Mouse (Mus musculus) lung, postnatal 0 days (tissue): ENCODE results near the gene Prr9. TPM values are rescaled to one million over a fixed set of nuclear protein-coding genes. Genes with fewer than 3 reads are reported as not detected.

Source experiments
- ATAC-seq: fragments of 200-750 bp; cut with Nextera tagmentation; 2 replicates; pipeline ENCODE4 v1.8.0; 2017; ENCODE audit warnings: moderate library complexity
- DNase-seq: peaks from one replicate; pipeline ENCODE4 v3.0.0-alpha.2; 2016; ENCODE audit warnings: low spot score
- H3K27ac ChIP-seq: fragments of 300-500 bp; sonication (generic); 2 replicates; pipeline ENCODE4 v1.5.1; 2014; ENCODE audit warnings: antibody characterized with exemption, mild to moderate bottlenecking, low read length, mixed read lengths
- H3K27me3 ChIP-seq: fragments of 300-500 bp; sonication (generic); replicated peaks from 2 replicates; pipeline ENCODE4 v1.6.1; 2014; ENCODE audit warnings: low read length, mixed read lengths; ENCODE audit not compliant: insufficient read depth
- H3K36me3 ChIP-seq: fragments of 300-500 bp; sonication (generic); 2 replicates; pipeline ENCODE4 v1.6.1; 2014; ENCODE audit warnings: low read length, mixed read lengths; ENCODE audit not compliant: insufficient read depth
- H3K4me1 ChIP-seq: fragments of 300-500 bp; sonication (generic); 2 replicates; pipeline ENCODE4 v1.6.1; 2014; ENCODE audit warnings: antibody characterized with exemption, low read depth, low read length, mixed read lengths; ENCODE audit not compliant: insufficient read depth
- H3K4me2 ChIP-seq: fragments of 300-500 bp; sonication (generic); replicated peaks from 2 replicates; pipeline ENCODE4 v1.6.1; 2014; ENCODE audit warnings: low read depth, mild to moderate bottlenecking, low read length, moderate library complexity, mixed read lengths
- H3K4me3 ChIP-seq: fragments of 300-500 bp; sonication (generic); 2 replicates; pipeline ENCODE4 v1.5.1; 2014; ENCODE audit warnings: low read depth, low read length
- H3K9ac ChIP-seq: fragments of 300-500 bp; sonication (generic); replicated peaks from 2 replicates; pipeline ENCODE4 v1.6.1; 2014; ENCODE audit warnings: low read depth, mild to moderate bottlenecking
- H3K9me3 ChIP-seq: fragments of 300-500 bp; sonication (generic); 2 replicates; pipeline ENCODE4 v1.6.1; 2016; ENCODE audit warnings: low read length, mixed read lengths
- CTCF ChIP-seq: IDR thresholded peaks from 2 replicates; pipeline ENCODE4 v1.5.1; 2016; ENCODE audit warnings: antibody characterized with exemption, mild to moderate bottlenecking
- EP300 ChIP-seq: IDR thresholded peaks from 2 replicates; pipeline ENCODE4 v1.6.1; 2016; ENCODE audit warnings: antibody characterized with exemption, mild to moderate bottlenecking, control low read depth
- WGBS: fragments of 180-500 bp; shearing (Covaris S2); extraction: QIAGEN DNeasy Blood & Tissue Kit; methylation state at CpG from one replicate; pipeline ENCODE4 v1.1.7; 2014; 5-methylcytosine and 5-hydroxymethylcytosine counted together
- polyA plus RNA-seq: library from polyadenylated mRNA; unstranded; fragments of >200 nt; fragmentation: Nextera tagmentation; extraction: Ambion mirVana; gene quantifications from 2 replicates; pipeline ENCODE4 v1.2.1, GENCODE M21; 2015

The Prr9 gene
- polyA plus RNA-seq = not detected in 2 replicates

- WGBS = 73% methylated on average over 5 of the region's 5 CpGs
- no peak for DNase-seq
- H3K27me3 ChIP-seq = no peaks in the 10 kb centered on the region
- ATAC-seq = no peak
- no peaks in the 10 kb centered on the region for H3K36me3 ChIP-seq
- no peak within 1 kb of the TSS for H3K9ac ChIP-seq
- TF ChIP-seq EP300 = no peak
- TF ChIP-seq CTCF = no peak
- no peak within 1 kb of the TSS for H3K4me3 ChIP-seq
- H3K4me1 ChIP-seq = no peaks in the 10 kb centered on the region
- no peaks in the 10 kb centered on the region for H3K9me3 ChIP-seq
- H3K27ac ChIP-seq = no peak within 1 kb of the TSS
- H3K4me2 ChIP-seq = no peak within 1 kb of the TSS
Observed at GRCm38 (mm10) chr3:92123847-92124246, at the start of gene Prr9. TSS of gene Prr9 (minus strand) at chr3:92123947.

- no peaks in the 10 kb centered on the region for H3K27me3 ChIP-seq
- no peak overlapping the region for H3K4me2 ChIP-seq
- H3K36me3 ChIP-seq = no peaks in the 10 kb centered on the region
- no peak overlapping the region for H3K27ac ChIP-seq
- H3K4me1 ChIP-seq = no peaks in the 10 kb centered on the region
- no peak overlapping the region for H3K9ac ChIP-seq
- TF ChIP-seq CTCF = no peak
- TF ChIP-seq EP300 = no peak
- 69% methylated on average over 3 of the region's 3 CpGs for WGBS
- DNase-seq (no peak), ATAC-seq (no peak)
- H3K9me3 ChIP-seq = no peaks in the 10 kb centered on the region
- H3K4me3 ChIP-seq = no peak overlapping the region
Observed at GRCm38 (mm10) chr3:92169847-92170246, 46.1 kb upstream of the Prr9 start.

DNA sequence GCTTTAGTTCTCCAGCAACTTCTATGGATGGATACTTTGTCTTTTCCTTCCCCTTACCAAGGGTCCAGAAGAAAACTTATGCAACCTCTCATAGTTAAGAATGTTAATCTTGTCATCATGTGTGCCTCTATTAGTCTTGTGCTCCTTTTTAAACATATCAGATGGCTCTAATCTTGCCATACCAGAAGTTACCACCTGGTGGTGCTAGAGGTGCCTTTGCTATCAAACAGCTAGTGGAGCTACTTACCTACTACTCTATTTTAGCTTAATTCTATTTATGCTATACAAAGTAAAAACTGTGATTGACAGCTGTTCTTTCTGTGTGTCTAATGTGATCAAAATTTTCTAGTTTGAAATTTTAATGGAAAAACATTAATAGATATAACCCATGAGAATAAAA, 29.6 kb upstream of the Prr9 start:
- DNase-seq = peak; percentile 60
- no peaks in the 10 kb centered on the region for H3K36me3 ChIP-seq

DNA sequence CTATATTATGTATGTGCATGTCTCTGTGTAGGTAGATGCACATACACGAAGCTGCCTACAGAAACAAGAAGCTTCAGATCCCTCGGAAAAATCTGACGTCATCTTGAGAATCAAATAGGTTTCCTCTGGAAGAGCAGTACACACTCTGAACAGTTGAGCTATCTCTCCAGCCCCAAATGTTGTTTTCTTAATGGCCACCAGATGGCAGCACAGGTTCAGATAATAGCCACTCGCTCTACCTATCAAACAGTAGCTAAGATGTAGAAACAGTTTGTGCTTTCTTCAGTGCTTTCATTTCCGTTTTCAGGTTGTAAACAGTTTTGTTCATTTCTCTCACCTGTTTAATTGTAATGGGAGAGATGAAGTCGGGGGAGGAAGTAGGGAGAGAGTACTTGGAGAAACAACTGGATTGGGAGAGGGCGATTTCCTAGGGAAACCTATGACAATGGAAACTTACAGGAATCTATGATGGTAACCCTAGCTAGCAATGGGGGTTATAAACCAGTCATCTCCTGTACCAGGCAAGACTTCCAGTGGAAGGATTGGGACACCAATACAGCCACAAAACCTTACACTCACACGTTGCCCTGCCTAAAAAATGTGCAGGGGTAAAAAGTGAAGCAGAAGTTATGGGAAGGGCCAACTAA, 27.0 kb upstream of the Prr9 start:
- Histone ChIP-seq H3K27me3 (no peaks in the 10 kb centered on the region), H3K4me1 (no peaks in the 10 kb centered on the region), H3K27ac (no peak overlapping the region), H3K9me3 (no peaks in the 10 kb centered on the region), H3K9ac (no peak overlapping the region), H3K4me3 (no peak overlapping the region), H3K4me2 (no peak overlapping the region), H3K36me3 (no peaks in the 10 kb centered on the region)
- ATAC-seq (peak; percentile 56; the same call in 1 of the 2 replicates), DNase-seq (peak; percentile 74)
- TF ChIP-seq CTCF = peak; percentile 81
- TF ChIP-seq EP300 = no peak
- WGBS = 19% methylated on average over 8 of the region's 8 CpGs

More for the DNA sequence above, 29.6 kb upstream of the Prr9 start:
- no peaks in the 10 kb centered on the region for H3K4me1 ChIP-seq
- no peak overlapping the region for H3K4me3 ChIP-seq
- no peaks in the 10 kb centered on the region for H3K9me3 ChIP-seq
- no peak overlapping the region for H3K27ac ChIP-seq
- no peak overlapping the region for H3K9ac ChIP-seq
- no peak overlapping the region for H3K4me2 ChIP-seq
- no peak for ATAC-seq
- no peaks in the 10 kb centered on the region for H3K27me3 ChIP-seq
- TF ChIP-seq CTCF = peak; percentile 80
- no peak for TF ChIP-seq EP300

DNA sequence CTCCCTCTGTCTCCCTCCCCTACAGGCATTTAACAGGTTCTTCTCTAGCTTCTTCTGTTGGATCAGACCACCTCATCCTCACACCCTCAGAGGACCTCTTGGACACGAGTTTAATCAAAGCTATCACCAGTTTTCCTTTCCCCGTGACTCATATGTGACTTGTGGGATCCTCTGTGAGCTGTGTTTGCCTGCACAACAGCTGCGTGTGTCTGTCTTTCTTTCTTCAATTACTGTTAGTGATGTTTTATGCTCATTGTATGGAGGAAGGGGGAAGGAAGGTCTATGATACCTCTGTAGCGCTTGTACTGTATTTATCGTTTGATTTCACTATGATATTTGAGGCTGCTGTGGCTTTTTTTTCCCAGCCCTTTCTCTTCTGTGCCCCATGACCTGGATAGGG, 24.2 kb upstream of the Prr9 start:
- Histone ChIP-seq H3K4me3 (no peak overlapping the region), H3K9ac (no peak overlapping the region), H3K4me2 (no peak overlapping the region), H3K36me3 (no peaks in the 10 kb centered on the region), H3K27me3 (no peaks in the 10 kb centered on the region), H3K4me1 (no peaks in the 10 kb centered on the region), H3K9me3 (no peaks in the 10 kb centered on the region), H3K27ac (no peak overlapping the region)
- 72% methylated on average over 5 of the region's 5 CpGs for WGBS
- TF ChIP-seq CTCF (no peak), EP300 (no peak)
- no peak for DNase-seq
- ATAC-seq = no peak

DNA sequence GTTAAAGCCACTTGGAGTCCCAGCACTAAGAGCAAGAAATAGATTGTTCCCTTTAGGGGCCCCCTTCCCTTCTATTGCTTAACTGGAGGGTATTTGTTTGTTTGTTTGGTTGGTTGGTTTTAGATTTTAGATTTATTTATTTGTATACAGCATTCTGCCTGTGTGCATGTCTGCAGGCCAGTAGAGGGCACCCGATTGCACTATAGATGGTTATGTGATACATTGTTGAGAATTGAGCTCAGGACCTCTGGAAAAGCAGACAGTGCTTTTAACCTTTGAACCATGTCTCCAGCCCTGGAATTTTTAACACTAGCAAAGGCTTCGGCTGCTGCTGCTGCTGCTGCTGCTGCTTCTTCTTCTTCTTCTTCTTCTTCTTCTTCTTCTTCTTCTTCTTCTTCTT, 23.7 kb upstream of the Prr9 start:
- no peaks in the 10 kb centered on the region for H3K27me3 ChIP-seq
- WGBS = 24% methylated on average over 2 of the region's 2 CpGs
- no peak overlapping the region for H3K27ac ChIP-seq
- no peaks in the 10 kb centered on the region for H3K36me3 ChIP-seq
- DNase-seq (no peak), ATAC-seq (no peak)
- no peaks in the 10 kb centered on the region for H3K4me1 ChIP-seq
- H3K9ac ChIP-seq = no peak overlapping the region
- H3K9me3 ChIP-seq = no peaks in the 10 kb centered on the region
- H3K4me2 ChIP-seq = no peak overlapping the region
- no peak for TF ChIP-seq EP300
- peak; percentile 25; the same call in 1 of the 2 replicates for TF ChIP-seq CTCF
- no peak overlapping the region for H3K4me3 ChIP-seq
